ENCODE assay signal across 21 mouse cellular contexts in genomic region chr11:62088651-62089050, GRCm38 (mm10).
A peak's percentile ranks its signal among the peaks of the same experiment; 100 is the strongest.
DNase-seq lines count a peak whose midpoint lies in the region; TF ChIP-seq lines count a peak whose summit lies in the region.
"Had no signal": no experiment of that assay in that cellular context is flagged by ENCODE, and none has a peak within 500 bp of the region (broad histone marks: within the 10 kb centered on the region; RNA-seq: fewer than 3 reads in every experiment).

No protein-coding gene starts in this region.

- H3K79me3 ChIP-seq in C2C12 (ENCODE audit: low read depth) = peaks cover 89% of the 10 kb centered on the region

- peak overlapping the region; percentile 70 for H3K4me2 ChIP-seq in myocyte (ENCODE audit: low read depth)
- H3K4me2 ChIP-seq: embryonic facial prominence, embryonic 12.5 days; forebrain, embryonic 13.5 days; forebrain, embryonic 15.5 days had no signal

- peaks cover 52% of the 10 kb centered on the region for H3K36me3 ChIP-seq in C2C12 (ENCODE audit: control insufficient read depth, insufficient read depth)
- H3K36me3 ChIP-seq in myocyte (ENCODE audit: control insufficient read depth, insufficient read depth) = no peaks in the 10 kb centered on the region
- H3K36me3 ChIP-seq: embryonic facial prominence, embryonic 10.5 days; embryonic facial prominence, embryonic 12.5 days; forebrain, embryonic 10.5 days; forebrain, embryonic 15.5 days had no signal

- no peak for TF ChIP-seq POLR2A in myocyte (IDR thresholded peaks at IDR 0.05; ENCODE audit: insufficient read length, low read depth)

- H3K79me2 ChIP-seq in C2C12 (ENCODE audit: control insufficient read depth, insufficient read depth) (peaks cover 100% of the 10 kb centered on the region), myocyte (ENCODE audit: control insufficient read depth, insufficient read depth) (peaks cover 100% of the 10 kb centered on the region)

- H3K4me3 ChIP-seq in C2C12 (ENCODE audit: insufficient read depth, poor library complexity, severe bottlenecking) = no peak overlapping the region
- no peak overlapping the region for H3K4me3 ChIP-seq in myocyte
- H3K4me3 ChIP-seq: embryonic facial prominence, embryonic 10.5 days; embryonic facial prominence, embryonic 12.5 days; erythroblast, embryonic 14.5 days; forebrain, embryonic 10.5 days; forebrain, embryonic 13.5 days; forebrain, embryonic 15.5 days had no signal

- TF ChIP-seq CTCF in C2C12 (IDR thresholded peaks at IDR 0.05; ENCODE audit: control insufficient read depth, insufficient read depth, insufficient read length) = no peak

- H3ac ChIP-seq in C2C12 (ENCODE audit: control insufficient read depth, insufficient read length, low read depth) = no peak overlapping the region
- H3ac ChIP-seq in myocyte (ENCODE audit: control insufficient read depth, insufficient read length) = no peak overlapping the region

- peak; percentile 60 for DNase-seq in 3134 (ENCODE audit: extremely low read depth, insufficient read length, low spot score)
- no peak for DNase-seq in lung, postnatal 36 days
- DNase-seq in right cerebral cortex, postnatal 4 days = no peak
- DNase-seq: adrenal gland, adult 8-10 months; adrenal gland, postnatal 14 days; adrenal gland, postnatal 36 days; B cell, adult 2 months; cerebellum, adult 11-12 months; cerebellum, adult 2 months; cerebellum, adult 9-10 months; cerebellum, postnatal 10 days; cerebellum, postnatal 25 days; forebrain, postnatal 0 days had no signal

- H3K27me3 ChIP-seq in C2C12 (ENCODE audit: control insufficient read depth, insufficient read depth, insufficient read length) (no peaks in the 10 kb centered on the region), myocyte (ENCODE audit: control insufficient read depth, insufficient read depth, insufficient read length) (no peaks in the 10 kb centered on the region)
- H3K27me3 ChIP-seq: embryonic facial prominence, embryonic 12.5 days; forebrain, embryonic 13.5 days; forebrain, embryonic 15.5 days had no signal

TF ChIP-seq in C2C12, 6 proteins besides CTCF, POLR2A, EP300 and RAD21:
- TF ChIP-seq MAX (IDR thresholded peaks at IDR 0.05) = peak; percentile 16
- TF ChIP-seq CEBPB (IDR thresholded peaks at IDR 0.05; ENCODE audit: low read depth) = no peak

TF ChIP-seq in myocyte, 11 proteins besides CTCF, POLR2A, EP300 and RAD21:
- TF ChIP-seq POLR2AphosphoS2 (IDR thresholded peaks at IDR 0.05; ENCODE audit: insufficient read length, low read depth) (no peak), TCF3 (IDR thresholded peaks at IDR 0.05; ENCODE audit: insufficient read length, low read depth) (no peak), REST (IDR thresholded peaks at IDR 0.05; ENCODE audit: insufficient read depth, insufficient read length) (no peak), MYOD1 (IDR thresholded peaks at IDR 0.05; ENCODE audit: control insufficient read depth in 1 of 3, insufficient read length in 2 of 3, low read depth in 2 of 3) (no peak), E2F4 (IDR thresholded peaks at IDR 0.05; ENCODE audit: insufficient read depth) (no peak), TCF12 (IDR thresholded peaks at IDR 0.05; ENCODE audit: insufficient read depth, poor library complexity, severe bottlenecking) (no peak), CEBPB (IDR thresholded peaks at IDR 0.05; ENCODE audit: insufficient read depth, poor library complexity, severe bottlenecking) (no peak), MAX (IDR thresholded peaks at IDR 0.05; ENCODE audit: low read depth) (no peak), SRF (IDR thresholded peaks at IDR 0.05; ENCODE audit: control insufficient read depth, insufficient read length, low read depth) (no peak), MYOG (IDR thresholded peaks at IDR 0.05; ENCODE audit: control insufficient read depth in 1 of 3, insufficient read depth in 1 of 3, insufficient read length in 2 of 3, low read depth in 2 of 3) (no peak), USF1 (IDR thresholded peaks at IDR 0.05; ENCODE audit: low read depth) (no peak)
